Mouse (Mus musculus): ENCODE measurements around the gene Cd160. TPM values are rescaled to one million over a fixed set of nuclear protein-coding genes. Genes with fewer than 3 reads are reported as not detected.

Gene Cd160
- polyA plus RNA-seq, 1 experiment = 0.53 TPM

DNA sequence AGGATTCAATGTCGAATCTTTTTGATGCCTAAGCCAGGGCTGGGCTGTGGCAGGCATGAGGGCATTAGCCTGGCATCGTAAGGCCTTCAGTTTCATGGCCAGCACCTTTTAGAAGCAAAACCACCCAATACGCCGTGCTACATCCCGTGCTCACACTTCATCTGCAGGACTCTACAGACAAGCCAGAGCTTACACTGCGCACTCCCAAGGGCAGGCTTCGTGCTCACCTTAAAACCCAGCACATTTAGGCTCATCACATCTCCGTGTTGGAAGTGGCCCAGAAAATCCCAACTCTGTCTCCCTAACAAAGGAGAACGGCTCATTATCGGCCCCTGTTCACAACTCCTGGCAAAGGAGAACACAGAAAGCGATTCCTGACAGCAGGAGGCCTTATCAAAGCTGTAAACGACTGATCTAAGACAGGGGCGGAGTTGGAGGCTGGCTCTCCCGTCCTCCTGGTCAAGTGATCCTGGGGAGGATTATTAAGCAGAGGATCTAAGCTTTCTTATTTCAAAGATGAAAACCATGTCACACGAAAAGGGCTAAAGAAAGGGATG lies 765 bp downstream of the Cd160 start:
- no peak for DNase-seq (ENCODE audit: low read depth)

DNA sequence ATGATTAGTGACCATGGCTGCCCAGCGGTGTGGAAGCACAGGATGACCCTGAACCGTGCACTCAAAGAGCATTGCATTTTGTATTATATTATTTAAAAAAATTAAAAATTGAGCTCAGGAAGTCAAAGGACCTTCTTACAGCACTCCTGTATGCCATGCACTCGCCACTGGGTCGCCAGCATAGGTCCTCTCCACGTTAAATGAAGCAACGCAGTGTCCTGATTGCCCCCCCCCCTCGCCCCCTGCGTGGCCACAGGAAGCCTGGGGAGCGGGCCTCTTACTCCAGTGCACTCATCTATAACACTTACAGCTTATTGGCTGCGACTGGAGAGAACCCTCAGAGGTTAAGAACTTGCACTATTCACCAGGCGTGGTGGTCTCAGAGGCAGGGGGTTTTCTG lies 3.9 kb downstream of the Cd160 start:
- DNase-seq (ENCODE audit: low read depth) = no peak

DNA sequence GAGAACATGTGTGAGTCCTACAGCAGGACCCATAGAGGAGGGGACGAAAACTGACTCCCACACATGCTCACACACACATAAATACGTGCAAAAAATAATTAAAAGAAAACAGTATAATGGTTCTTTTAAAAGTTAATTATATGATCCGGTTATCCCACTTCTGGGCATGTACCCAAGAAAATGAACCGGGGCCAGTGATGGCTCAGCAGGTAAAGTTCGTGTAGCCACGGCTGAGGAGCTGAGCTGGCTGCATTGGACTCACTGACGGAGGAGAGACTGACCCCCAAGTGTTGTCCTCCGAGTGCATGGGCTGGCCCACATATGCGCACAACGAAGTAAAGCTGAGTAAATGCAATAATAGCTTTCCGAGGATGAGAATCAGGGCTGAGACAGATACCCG lies 4.5 kb downstream of the Cd160 start:
- DNase-seq (ENCODE audit: low read depth) = no peak

DNA sequence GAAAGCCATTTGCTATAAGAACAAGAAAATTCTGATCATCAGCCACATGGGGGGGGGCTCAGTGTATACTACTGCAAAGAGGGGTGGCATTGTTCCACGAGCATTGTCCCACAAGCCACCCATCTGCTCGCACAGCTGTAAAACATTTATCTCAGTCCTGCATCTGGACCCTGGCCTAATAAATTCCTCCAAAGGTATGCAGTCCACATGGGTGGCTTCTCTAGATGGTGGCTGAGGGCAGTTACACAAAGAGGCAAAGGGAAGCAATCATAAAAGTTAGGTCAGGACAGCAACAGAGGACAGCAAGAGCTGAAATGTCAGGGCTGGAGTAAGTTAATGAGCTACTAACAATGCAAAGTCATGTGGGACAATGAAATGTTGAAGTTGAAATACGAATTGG lies 5.5 kb downstream of the Cd160 start:
- DNase-seq (ENCODE audit: low read depth) = no peak

DNA sequence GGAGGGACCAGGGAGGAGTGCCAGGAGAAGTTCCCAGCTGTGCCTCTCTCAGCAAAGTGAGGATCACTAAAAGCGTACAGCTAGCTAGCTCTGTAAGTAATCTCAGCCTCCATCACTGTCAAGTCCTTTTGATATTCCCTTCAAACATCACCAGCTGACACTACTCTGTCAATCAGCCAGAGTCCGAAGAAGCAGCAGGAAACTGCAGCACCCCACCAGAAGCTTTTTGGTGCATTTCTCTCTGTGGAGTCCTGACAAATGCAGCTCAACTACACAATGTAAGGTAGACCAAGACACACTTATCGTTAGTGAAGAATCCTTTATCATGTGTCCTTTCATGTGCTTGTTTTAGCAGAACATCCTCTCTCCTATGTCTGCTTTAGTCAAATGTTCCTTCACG lies 7.6 kb downstream of the Cd160 start:
- DNase-seq (ENCODE audit: low read depth) = no peak

DNA sequence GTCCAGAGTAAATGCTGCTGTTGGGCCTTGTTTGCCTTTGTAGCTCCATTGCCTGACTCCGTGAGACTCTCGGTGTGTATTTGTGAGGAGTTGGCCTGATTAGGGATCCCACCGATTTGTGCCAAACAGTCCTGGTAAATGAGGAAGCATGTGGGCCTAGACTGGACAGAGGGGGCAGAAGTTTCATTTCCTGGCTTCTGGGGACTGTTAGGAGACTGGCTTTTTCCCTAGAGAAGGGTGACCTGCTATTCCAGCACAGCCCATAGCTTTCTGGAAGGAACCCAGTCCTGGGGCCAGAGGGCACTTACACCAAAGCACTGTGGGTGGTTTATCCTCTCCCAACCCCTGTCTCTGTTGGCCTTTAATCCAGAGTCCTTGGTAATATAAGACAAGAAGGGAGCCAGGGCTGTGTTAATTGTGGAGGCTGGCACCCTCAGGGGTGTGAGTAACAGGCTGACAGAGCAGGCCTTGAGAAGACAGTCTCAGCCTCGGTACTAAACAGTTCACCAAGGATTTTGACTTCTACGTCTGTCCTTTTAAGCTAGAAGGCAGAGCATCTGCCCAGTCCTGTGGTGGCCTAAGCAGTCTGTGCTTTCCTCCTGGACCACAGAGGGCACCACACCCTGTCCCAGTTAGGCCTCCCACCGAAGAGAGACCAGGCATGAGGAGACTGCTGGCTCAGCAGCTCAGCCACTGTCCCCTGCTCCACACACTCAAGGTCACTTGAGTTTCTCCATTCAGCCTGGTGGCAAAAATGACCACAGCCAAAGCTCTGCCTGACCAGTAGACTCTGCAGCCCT lies 8.8 kb downstream of the Cd160 start:
- DNase-seq (ENCODE audit: low read depth) = peak; percentile 33

- no peak for DNase-seq (ENCODE audit: low read depth)
Measured at GRCm38 (mm10) chr3:96814342-96814741, 14.8 kb downstream of the Cd160 start.

DNA sequence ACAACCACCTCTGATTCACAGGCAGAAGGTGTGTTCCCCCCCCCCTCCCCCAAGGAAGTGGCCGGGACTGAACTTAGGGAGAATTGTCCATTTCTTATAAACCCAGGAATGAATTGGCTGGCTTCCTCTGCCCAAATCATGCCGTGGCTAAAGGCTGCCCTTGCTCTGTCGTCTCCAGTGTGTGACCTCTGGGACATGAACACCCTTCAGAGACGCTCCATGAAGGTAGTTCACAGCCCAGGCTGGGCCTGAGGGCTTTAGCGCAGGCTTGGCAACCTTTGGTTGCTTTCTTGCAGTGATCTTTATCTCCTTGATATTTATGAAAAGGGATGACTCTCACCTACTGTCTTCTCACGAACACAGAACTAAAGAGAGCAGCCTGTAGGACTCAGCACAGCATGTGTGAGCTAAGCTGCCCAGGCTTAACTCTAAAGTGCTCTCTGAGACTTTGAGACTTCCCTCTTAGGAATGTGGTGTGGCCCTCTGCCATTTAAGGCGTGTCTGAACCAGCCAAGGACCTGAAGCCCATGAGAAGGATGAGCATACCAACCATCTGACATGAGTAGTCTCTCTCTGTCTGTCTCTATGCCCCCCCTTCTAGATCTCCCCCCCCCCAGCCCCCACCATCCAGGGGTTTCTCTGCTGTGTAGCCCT lies 15.4 kb downstream of the Cd160 start:
- DNase-seq (ENCODE audit: low read depth) = no peak

- no peak for DNase-seq (ENCODE audit: low read depth)
Measured at GRCm38 (mm10) chr3:96813106-96813505, 16.0 kb downstream of the Cd160 start.

GRCm38 (mm10) chr3:96812395-96813091 lies 16.6 kb downstream of the Cd160 start:
- peak; percentile 23 for DNase-seq (ENCODE audit: low read depth)

GRCm38 (mm10) chr3:96811232-96811631 lies 17.9 kb downstream of the Cd160 start:
- no peak for DNase-seq (ENCODE audit: low read depth)

DNA sequence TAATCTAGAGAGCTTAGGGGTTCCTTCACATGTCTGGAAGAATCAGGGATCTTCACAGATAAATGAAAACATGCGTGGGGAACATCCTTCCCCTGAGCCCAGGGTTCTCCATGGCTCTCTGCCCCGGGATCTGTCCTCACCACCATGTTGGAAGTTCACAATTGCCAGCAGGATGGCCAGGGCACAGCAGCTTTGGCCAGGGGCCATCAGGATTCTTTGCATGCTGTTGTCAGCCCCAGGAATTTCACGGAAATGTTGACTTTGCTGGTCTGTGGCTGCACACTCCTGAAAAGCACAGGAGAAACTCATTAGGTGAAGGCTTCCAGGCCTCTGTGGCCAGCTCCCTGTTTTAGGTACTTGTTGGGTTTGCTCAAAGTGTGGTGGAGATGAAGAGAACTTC lies 20.5 kb downstream of the Cd160 start:
- no peak for DNase-seq (ENCODE audit: low read depth)

DNA sequence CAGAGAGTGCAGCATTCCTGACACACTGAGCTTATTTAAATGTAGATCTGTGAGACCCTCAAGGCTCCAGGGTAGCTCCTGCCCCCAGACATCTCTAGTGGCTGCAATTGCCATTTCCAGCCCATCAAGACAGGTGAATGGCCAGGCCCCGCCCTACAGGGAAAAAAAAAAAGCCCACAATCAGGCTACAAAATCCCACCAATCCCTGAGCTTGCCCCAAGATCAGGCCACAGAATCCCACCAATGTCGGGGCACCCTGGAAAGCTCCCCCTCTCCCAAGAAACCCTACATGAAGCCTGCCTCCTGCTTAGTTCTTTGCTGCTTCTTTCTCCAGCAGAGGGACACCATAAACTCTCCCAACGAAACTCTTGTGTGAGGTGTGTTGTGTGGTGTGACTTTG lies 21.0 kb downstream of the Cd160 start:
- DNase-seq (ENCODE audit: low read depth) = no peak

GRCm38 (mm10) chr3:96802214-96802613 lies 26.9 kb downstream of the Cd160 start:
- no peak for DNase-seq (ENCODE audit: low read depth)

GRCm38 (mm10) chr3:96800254-96800653 lies 28.9 kb downstream of the Cd160 start:
- no peak for DNase-seq (ENCODE audit: low read depth)

DNA sequence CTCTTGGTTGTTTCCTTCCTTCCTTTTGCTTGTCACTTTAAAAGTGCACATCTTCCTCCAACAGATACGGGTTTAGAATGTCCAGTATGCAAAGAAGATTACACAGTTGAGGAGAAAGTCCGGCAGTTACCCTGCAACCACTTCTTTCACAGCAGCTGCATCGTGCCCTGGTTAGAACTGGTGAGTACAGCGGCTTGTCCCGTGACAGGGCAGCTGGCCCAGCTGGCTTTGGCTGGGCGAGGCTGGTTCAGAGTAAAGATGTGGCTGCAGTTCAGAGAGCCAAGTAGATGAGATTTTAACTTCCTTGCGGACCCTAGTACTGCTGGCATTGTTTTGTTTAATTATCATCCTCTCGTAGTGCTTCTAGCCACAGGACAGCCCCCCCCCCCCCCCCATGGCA lies 40.6 kb downstream of the Cd160 start:
- no peak for DNase-seq (ENCODE audit: low read depth)

GRCm38 (mm10) chr3:96787784-96788183 lies 41.4 kb downstream of the Cd160 start:
- no peak for DNase-seq (ENCODE audit: low read depth)

GRCm38 (mm10) chr3:96782236-96782635 lies 46.9 kb downstream of the Cd160 start:
- no peak for DNase-seq (ENCODE audit: low read depth)

GRCm38 (mm10) chr3:96777120-96777519 lies 52.0 kb downstream of the Cd160 start:
- DNase-seq (ENCODE audit: low read depth) = no peak

GRCm38 (mm10) chr3:96772949-96773348 lies 56.2 kb downstream of the Cd160 start:
- DNase-seq (ENCODE audit: low read depth) = no peak

DNA sequence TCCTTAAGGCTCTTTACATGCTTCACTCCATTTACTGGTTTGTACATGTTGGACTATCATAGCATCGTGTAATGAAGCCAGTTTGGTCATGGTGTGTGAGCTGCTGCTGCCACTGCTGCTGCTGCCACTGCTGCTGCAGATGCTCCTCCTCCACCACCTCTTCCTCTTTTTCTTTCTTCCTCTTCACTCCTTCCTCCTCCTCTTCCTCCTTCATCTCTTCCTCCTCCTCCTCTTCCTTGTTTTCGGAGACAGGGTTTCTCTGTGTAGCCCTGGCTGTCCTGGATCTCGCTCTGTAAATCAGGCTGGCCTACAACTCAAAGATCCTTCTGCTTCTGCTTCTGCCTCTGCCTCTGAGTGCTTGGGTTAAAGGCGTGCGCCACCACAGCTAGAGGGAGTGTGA lies 59.2 kb downstream of the Cd160 start:
- DNase-seq (ENCODE audit: low read depth) = no peak

- DNase-seq (ENCODE audit: low read depth) = no peak
Measured at GRCm38 (mm10) chr3:96764528-96764927, 64.6 kb downstream of the Cd160 start.

- DNase-seq (ENCODE audit: low read depth) = no peak
Measured at GRCm38 (mm10) chr3:96759695-96760094, 69.5 kb downstream of the Cd160 start.
